Mouse (Mus musculus) forelimb bud, embryonic 11.5 days (tissue): ENCODE data around the gene Slc12a4.

Experiments used
- DNase-seq: peaks from one replicate; pipeline ENCODE4 v3.0.0-alpha.2; 2012; ENCODE audit warnings: low read depth, low spot score

Gene Slc12a4

GRCm38 (mm10) chr8:105969367-105969766 is 3.5 kb upstream of the Slc12a4 start:
- DNase-seq = no peak

GRCm38 (mm10) chr8:105966692-105967311 is 905 bp upstream of the Slc12a4 start:
- DNase-seq = peak; percentile 62

- DNase-seq = no peak
Observed at GRCm38 (mm10) chr8:105965266-105965904, 512 bp downstream of the Slc12a4 start.

- DNase-seq = no peak
Observed at GRCm38 (mm10) chr8:105964506-105965265, 1.2 kb downstream of the Slc12a4 start.

- DNase-seq = no peak
Observed at GRCm38 (mm10) chr8:105961536-105961935, 4.4 kb downstream of the Slc12a4 start.

GRCm38 (mm10) chr8:105961101-105961500 is 4.8 kb downstream of the Slc12a4 start:
- DNase-seq = no peak

GRCm38 (mm10) chr8:105959350-105959749 is 6.5 kb downstream of the Slc12a4 start:
- DNase-seq = no peak

- no peak for DNase-seq
Observed at GRCm38 (mm10) chr8:105957813-105958212, 8.1 kb downstream of the Slc12a4 start.

GRCm38 (mm10) chr8:105956556-105956955 is 9.3 kb downstream of the Slc12a4 start:
- DNase-seq = no peak

- no peak for DNase-seq
Observed at GRCm38 (mm10) chr8:105951057-105951659, 14.7 kb downstream of the Slc12a4 start.

GRCm38 (mm10) chr8:105949350-105949749 is 16.5 kb downstream of the Slc12a4 start:
- DNase-seq = no peak

- DNase-seq = no peak
Observed at GRCm38 (mm10) chr8:105943321-105943739, 22.6 kb downstream of the Slc12a4 start, which contains the start of gene Lcat. TSS of gene Lcat (minus strand) at chr8:105943382.

GRCm38 (mm10) chr8:105942542-105942941 is 23.4 kb downstream of the Slc12a4 start:
- DNase-seq = no peak

- no peak for DNase-seq
Observed at GRCm38 (mm10) chr8:105942026-105942425, 23.9 kb downstream of the Slc12a4 start.

- DNase-seq = no peak
Observed at GRCm38 (mm10) chr8:105938306-105938669, 27.6 kb downstream of the Slc12a4 start, which contains the start of gene Psmb10. TSS of gene Psmb10 (minus strand) at chr8:105938444.

- DNase-seq = peak; percentile 23
Observed at GRCm38 (mm10) chr8:105937496-105938305, 28.2 kb downstream of the Slc12a4 start.

GRCm38 (mm10) chr8:105936866-105937475 is 28.9 kb downstream of the Slc12a4 start:
- DNase-seq = peak; percentile 90

GRCm38 (mm10) chr8:105935863-105936603 is 29.9 kb downstream of the Slc12a4 start:
- no peak for DNase-seq

- no peak for DNase-seq
Observed at GRCm38 (mm10) chr8:105935105-105935504, 30.8 kb downstream of the Slc12a4 start.

- no peak for DNase-seq
Observed at GRCm38 (mm10) chr8:105933762-105934161, 32.1 kb downstream of the Slc12a4 start, which contains the start of gene Ctrl. TSS of gene Ctrl (minus strand) at chr8:105933862.
